17 mouse cellular contexts compared by ENCODE assay signal in genomic region chr10:24641416-24642140, GRCm38 (mm10). TPM values are rescaled to one million over a fixed set of nuclear protein-coding genes. Genes with fewer than 3 reads are reported as not detected.
DNase-seq lines count a peak whose midpoint lies in the region; ATAC-seq and TF ChIP-seq lines count a peak whose summit lies in the region.
"Had no signal": no experiment of that assay in that cellular context is flagged by ENCODE, and none has a peak within 500 bp of the region (broad histone marks: within the 10 kb centered on the region; RNA-seq: fewer than 3 reads in every experiment).

No protein-coding gene starts in this region.

- H3K9ac ChIP-seq in kidney, postnatal 0 days (ENCODE audit: low read depth, low read length) = no peak overlapping the region
- H3K9ac ChIP-seq: intestine, embryonic 15.5 days; limb, embryonic 15.5 days; midbrain, embryonic 12.5 days; stomach, embryonic 15.5 days had no signal

- no peak overlapping the region for H3K4me3 ChIP-seq in kidney, postnatal 0 days (replicated peaks; ENCODE audit: low read depth, low read length)
- no peak overlapping the region for H3K4me3 ChIP-seq in gastrocnemius, adult 2 months
- H3K4me3 ChIP-seq: hindbrain, embryonic 10.5 days; intestine, embryonic 15.5 days; limb, embryonic 15.5 days; midbrain, embryonic 12.5 days; stomach, embryonic 15.5 days had no signal

- no peaks in the 10 kb centered on the region for H3K27me3 ChIP-seq in kidney, postnatal 0 days (ENCODE audit: insufficient read depth, low read length)
- H3K27me3 ChIP-seq: intestine, embryonic 15.5 days; limb, embryonic 15.5 days; midbrain, embryonic 12.5 days; stomach, embryonic 15.5 days had no signal

- no peaks in the 10 kb centered on the region for H3K9me3 ChIP-seq in kidney, postnatal 0 days (replicated peaks; ENCODE audit: low read length)
- H3K9me3 ChIP-seq: hindbrain, embryonic 10.5 days; intestine, embryonic 15.5 days; limb, embryonic 15.5 days; midbrain, embryonic 12.5 days; stomach, embryonic 15.5 days had no signal

- intact Hi-C loops in gastrocnemius, adult 2 months (cut with DNase I) = no loop called here

- no peaks in the 10 kb centered on the region for H3K36me3 ChIP-seq in kidney, postnatal 0 days (ENCODE audit: insufficient read depth, low read length)
- H3K36me3 ChIP-seq: hindbrain, embryonic 10.5 days; intestine, embryonic 15.5 days; limb, embryonic 15.5 days; midbrain, embryonic 12.5 days; stomach, embryonic 15.5 days had no signal

- no peak overlapping the region for H3K4me2 ChIP-seq in kidney, postnatal 0 days (ENCODE audit: low read length)
- H3K4me2 ChIP-seq: intestine, embryonic 15.5 days; limb, embryonic 15.5 days; midbrain, embryonic 12.5 days; stomach, embryonic 15.5 days had no signal

- ATAC-seq in kidney, postnatal 0 days (replicated peaks; ENCODE audit: low FRiP score, low read depth) = no peak
- ATAC-seq in granulocyte monocyte progenitor cell, adult 5-6 weeks (replicated peaks; ENCODE audit: poor library complexity, severe bottlenecking) = peak; percentile 22
- ATAC-seq: intestine, embryonic 15.5 days; lung, postnatal 0 days had no signal

- WGBS in kidney, postnatal 0 days = 34% methylated on average over 14 of the region's 14 CpGs

- H3K27ac ChIP-seq in kidney, postnatal 0 days = no peak overlapping the region
- no peak overlapping the region for H3K27ac ChIP-seq in gastrocnemius, adult 2 months
- H3K27ac ChIP-seq: hindbrain, embryonic 10.5 days; intestine, embryonic 15.5 days; limb, embryonic 15.5 days; midbrain, embryonic 12.5 days; stomach, embryonic 15.5 days had no signal

- peak; percentile 26 for DNase-seq in kidney, postnatal 0 days (ENCODE audit: low spot score)
- no peak for DNase-seq in kidney, postnatal 4 days
- peak; percentile 58 for DNase-seq in CD4-positive, CD25-positive, alpha-beta regulatory T cell, adult 2 months (ENCODE audit: low read depth, low spot score)
- peak; percentile 59 for DNase-seq in thymus, postnatal 0 days (ENCODE audit: low spot score)
- no peak for DNase-seq in gastrocnemius, adult 2 months
- no peak for DNase-seq in kidney, postnatal 36 days
- no peak for DNase-seq in cerebellum, adult 11-12 months
- DNase-seq: adrenal gland, postnatal 25 days; right cerebral cortex, adult 18-20 months; spleen, adult 18-20 months had no signal

- TF ChIP-seq CTCF in kidney, postnatal 0 days (IDR thresholded peaks at IDR 0.05; ENCODE audit: low read depth) = no peak
- TF ChIP-seq CTCF in gastrocnemius, adult 2 months (IDR thresholded peaks at IDR 0.05) = no peak

- H3K4me1 ChIP-seq in kidney, postnatal 0 days (replicated peaks; ENCODE audit: insufficient read depth, low read length) = peaks cover 13% of the 10 kb centered on the region
- H3K4me1 ChIP-seq: midbrain, embryonic 12.5 days had no signal

RNA-seq across cellular contexts. Expression of gene Ccn2, which starts 46.3 kb away (rescaled TPM):
- polyA plus RNA-seq in kidney, postnatal 0 days (2015; fragmentation: Nextera tagmentation; extraction: Ambion mirVana) = 14.3 and 18.4 TPM in 2 replicates
- not detected in 2 replicates for total RNA-seq in granulocyte monocyte progenitor cell, adult 5-6 weeks (2014; fragmentation: Nextera tagmentation)
- total RNA-seq in granulocyte monocyte progenitor cell, adult 5-6 weeks (2017) = not detected in 2 replicates
- 0.81 and 0.95 TPM in 2 replicates for polyA plus RNA-seq in thymus, postnatal 0 days (2015; fragmentation: Nextera tagmentation; extraction: Ambion mirVana)
- 10 to 100 TPM; 14.6 to 65.9 TPM for total RNA-seq in gastrocnemius, adult 2 months (2021)

Comparison
In these comparisons a context has a peak if more than half of its experiments do, and no peak if none do; other contexts are left out.
1. DNase-seq: peak in kidney, postnatal 0 days (single experiment), CD4-positive, CD25-positive, alpha-beta regulatory T cell, adult 2 months (single experiment) and thymus, postnatal 0 days (single experiment); none in kidney, postnatal 4 days (0 of 2), gastrocnemius, adult 2 months (single experiment), kidney, postnatal 36 days (0 of 2) and cerebellum, adult 11-12 months (single experiment).
2. RNA of gene Ccn2, which starts 46.3 kb away (total RNA-seq): 14.6 to 65.9 TPM in gastrocnemius, adult 2 months; not detected in granulocyte monocyte progenitor cell, adult 5-6 weeks; every median in the first group is over 10 times any median in the second.